Comparison of ENCODE assay signal across 8 mouse cellular contexts in genomic region chr14:118506591-118507146, GRCm38 (mm10).
A peak's percentile ranks its signal among the peaks of the same experiment; 100 is the strongest.
DNase-seq lines count a peak whose midpoint lies in the region; ATAC-seq and TF ChIP-seq lines count a peak whose summit lies in the region.
"Had no signal": no experiment of that assay in that cellular context is flagged by ENCODE, and none has a peak within 500 bp of the region (broad histone marks: within the 10 kb centered on the region; RNA-seq: fewer than 3 reads in every experiment).

No protein-coding gene starts in this region.

- ATAC-seq in embryonic facial prominence, embryonic 11.5 days (replicated peaks; ENCODE audit: insufficient number of reproducible peaks, low FRiP score, low TSS enrichment, low read depth), result peak; percentile 57; the same call in 1 of the 2 replicates
- peak; percentile 67 for ATAC-seq in forebrain, postnatal 0 days
- ATAC-seq in intestine, postnatal 0 days, result no peak
- peak; percentile 32; the same call in 1 of the 2 replicates for ATAC-seq in midbrain, postnatal 0 days (ENCODE audit: low FRiP score)
- ATAC-seq in erythroid progenitor cell, adult 5-6 weeks (replicated peaks; ENCODE audit: low FRiP score, poor library complexity, severe bottlenecking), result no peak

- 41% methylated on average over 14 of the region's 14 CpGs for WGBS in embryonic facial prominence, embryonic 11.5 days
- WGBS in forebrain, postnatal 0 days, result 31% methylated on average over 14 of the region's 14 CpGs
- 40% methylated on average over 14 of the region's 14 CpGs for WGBS in intestine, postnatal 0 days
- WGBS in midbrain, postnatal 0 days, result 42% methylated on average over 14 of the region's 14 CpGs

- no peaks in the 10 kb centered on the region for H3K36me3 ChIP-seq in embryonic facial prominence, embryonic 11.5 days (replicated peaks; ENCODE audit: control insufficient read depth, insufficient read depth, low read depth, low read length)
- H3K36me3 ChIP-seq in forebrain, postnatal 0 days (ENCODE audit: insufficient read depth), result no peaks in the 10 kb centered on the region
- H3K36me3 ChIP-seq in intestine, postnatal 0 days (ENCODE audit: control insufficient read depth, insufficient read depth), result no peaks in the 10 kb centered on the region
- no peaks in the 10 kb centered on the region for H3K36me3 ChIP-seq in midbrain, postnatal 0 days (ENCODE audit: insufficient read depth, low read length)
- H3K36me3 ChIP-seq: liver, embryonic 15.5 days had no signal

- no peaks in the 10 kb centered on the region for H3K27me3 ChIP-seq in embryonic facial prominence, embryonic 11.5 days (ENCODE audit: control insufficient read depth, insufficient read depth, low read length)
- H3K27me3 ChIP-seq in forebrain, postnatal 0 days (ENCODE audit: insufficient read depth, low read length), result peaks cover 6% of the 10 kb centered on the region; the same call in 1 of the 2 replicates
- no peaks in the 10 kb centered on the region for H3K27me3 ChIP-seq in intestine, postnatal 0 days (replicated peaks; ENCODE audit: control insufficient read depth, insufficient read depth, low read length)
- H3K27me3 ChIP-seq in midbrain, postnatal 0 days (ENCODE audit: insufficient read depth, low read length), result no peaks in the 10 kb centered on the region
- H3K27me3 ChIP-seq: liver, embryonic 15.5 days had no signal

- no peak overlapping the region for H3K4me2 ChIP-seq in embryonic facial prominence, embryonic 11.5 days (ENCODE audit: low read depth, low read length)
- peak overlapping the region; percentile 32 for H3K4me2 ChIP-seq in forebrain, postnatal 0 days (ENCODE audit: low read depth)
- H3K4me2 ChIP-seq in intestine, postnatal 0 days (replicated peaks; ENCODE audit: low read depth), result peak overlapping the region; percentile 18; the same call in 1 of the 2 replicates
- H3K4me2 ChIP-seq in midbrain, postnatal 0 days (ENCODE audit: low read depth, low read length, poor library complexity, severe bottlenecking), result peak overlapping the region; percentile 26
- H3K4me2 ChIP-seq: liver, embryonic 15.5 days had no signal

- TF ChIP-seq CTCF in forebrain, postnatal 0 days (IDR thresholded peaks at IDR 0.05; ENCODE audit: low read depth), result no peak
- TF ChIP-seq CTCF in intestine, postnatal 0 days (IDR thresholded peaks at IDR 0.05; ENCODE audit: low read depth), result no peak
- no peak for TF ChIP-seq CTCF in midbrain, postnatal 0 days (IDR thresholded peaks at IDR 0.05)

- no peak overlapping the region for H3K27ac ChIP-seq in embryonic facial prominence, embryonic 11.5 days (replicated peaks; ENCODE audit: low read depth, low read length)
- no peak overlapping the region for H3K27ac ChIP-seq in forebrain, postnatal 0 days (ENCODE audit: low read depth, low read length)
- no peak overlapping the region for H3K27ac ChIP-seq in intestine, postnatal 0 days (ENCODE audit: low read depth, low read length)
- no peak overlapping the region for H3K27ac ChIP-seq in midbrain, postnatal 0 days (ENCODE audit: low read depth, low read length)
- H3K27ac ChIP-seq: liver, embryonic 15.5 days had no signal

- no peaks in the 10 kb centered on the region for H3K9me3 ChIP-seq in embryonic facial prominence, embryonic 11.5 days (replicated peaks; ENCODE audit: control insufficient read depth, low read length)
- no peaks in the 10 kb centered on the region for H3K9me3 ChIP-seq in forebrain, postnatal 0 days (ENCODE audit: low read length)
- H3K9me3 ChIP-seq in intestine, postnatal 0 days (ENCODE audit: control insufficient read depth), result no peaks in the 10 kb centered on the region
- H3K9me3 ChIP-seq in midbrain, postnatal 0 days (ENCODE audit: low read length), result no peaks in the 10 kb centered on the region
- H3K9me3 ChIP-seq: liver, embryonic 15.5 days had no signal

- no peak overlapping the region for H3K9ac ChIP-seq in embryonic facial prominence, embryonic 11.5 days (replicated peaks; ENCODE audit: low read length)
- no peak overlapping the region for H3K9ac ChIP-seq in forebrain, postnatal 0 days
- no peak overlapping the region for H3K9ac ChIP-seq in intestine, postnatal 0 days (ENCODE audit: low read depth, low read length)
- H3K9ac ChIP-seq in midbrain, postnatal 0 days (replicated peaks; ENCODE audit: low read length, poor library complexity, severe bottlenecking), result no peak overlapping the region; the same call in 1 of the 2 replicates
- H3K9ac ChIP-seq: liver, embryonic 15.5 days had no signal

- H3K4me3 ChIP-seq in embryonic facial prominence, embryonic 11.5 days (ENCODE audit: low read depth, low read length), result no peak overlapping the region
- H3K4me3 ChIP-seq in forebrain, postnatal 0 days (ENCODE audit: low read depth, low read length), result no peak overlapping the region
- H3K4me3 ChIP-seq in intestine, postnatal 0 days (ENCODE audit: low read depth, low read length), result no peak overlapping the region
- H3K4me3 ChIP-seq in midbrain, postnatal 0 days (ENCODE audit: low read depth, low read length), result no peak overlapping the region
- H3K4me3 ChIP-seq: liver, embryonic 15.5 days had no signal

- no peaks in the 10 kb centered on the region for H3K4me1 ChIP-seq in embryonic facial prominence, embryonic 11.5 days (ENCODE audit: control insufficient read depth, insufficient read depth, low read length)
- H3K4me1 ChIP-seq in forebrain, postnatal 0 days (ENCODE audit: insufficient read depth), result no peaks in the 10 kb centered on the region
- no peaks in the 10 kb centered on the region for H3K4me1 ChIP-seq in intestine, postnatal 0 days (replicated peaks; ENCODE audit: control insufficient read depth, insufficient read depth, low read length)
- peaks cover 8% of the 10 kb centered on the region; the same call in 1 of the 2 replicates for H3K4me1 ChIP-seq in midbrain, postnatal 0 days (ENCODE audit: insufficient read depth, low read length)
- H3K4me1 ChIP-seq: liver, embryonic 15.5 days had no signal

- DNase-seq in embryonic facial prominence, embryonic 11.5 days (ENCODE audit: low spot score), result peak; percentile 75
- DNase-seq in forebrain, postnatal 0 days, result peak; percentile 47
- peak; percentile 48 for DNase-seq in midbrain, postnatal 0 days (ENCODE audit: low spot score)
- DNase-seq in cerebellum, adult 9-11 months, result no peak
- DNase-seq in right cerebral cortex, postnatal 4 days, result no peak

Comparison
In these comparisons a context has a peak if more than half of its experiments do, and no peak if none do; other contexts are left out.
1. ATAC-seq: peak in embryonic facial prominence, embryonic 11.5 days (single experiment), forebrain, postnatal 0 days (single experiment) and midbrain, postnatal 0 days (single experiment); none in intestine, postnatal 0 days (single experiment) and erythroid progenitor cell, adult 5-6 weeks (single experiment).
2. DNase-seq: peak in embryonic facial prominence, embryonic 11.5 days (single experiment), forebrain, postnatal 0 days (single experiment) and midbrain, postnatal 0 days (single experiment); none in cerebellum, adult 9-11 months (single experiment) and right cerebral cortex, postnatal 4 days (single experiment).